17 mouse cellular contexts compared by ENCODE assay signal in the genomic region with DNA sequence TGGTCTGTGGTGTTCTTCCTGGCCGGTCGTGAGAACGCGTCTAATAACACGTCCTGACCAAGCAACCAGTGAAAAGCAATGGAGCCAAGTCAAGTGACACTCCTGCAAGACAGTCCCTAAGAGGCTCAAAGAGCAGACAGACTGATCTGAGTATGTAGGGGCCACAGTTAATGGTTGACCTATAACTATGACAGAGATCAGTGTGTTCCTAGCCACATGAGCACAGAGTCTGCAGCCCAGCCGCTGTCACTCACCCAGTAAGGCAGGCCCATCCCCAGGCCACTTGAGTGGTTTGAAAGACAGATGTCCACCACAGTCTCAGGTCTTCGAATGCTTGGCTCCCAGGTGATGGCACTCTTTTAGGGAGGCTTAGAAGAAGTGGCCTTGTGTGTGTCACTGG.
DNase-seq lines count a peak whose midpoint lies in the region; ATAC-seq and TF ChIP-seq lines count a peak whose summit lies in the region.
"Had no signal": no experiment of that assay in that cellular context is flagged by ENCODE, and none has a peak within 500 bp of the region (broad histone marks: within the 10 kb centered on the region; RNA-seq: fewer than 3 reads in every experiment).

No protein-coding gene starts in this region.

- H3K36me3 ChIP-seq in kidney, adult 2 months (ENCODE audit: control insufficient read depth, insufficient read depth, low read length), result no peaks in the 10 kb centered on the region
- 0 out of 2 replicates have a peak, but pooled peaks cover 2% of the 10 kb centered on the region for H3K36me3 ChIP-seq in liver, embryonic 13.5 days
- no peaks in the 10 kb centered on the region for H3K36me3 ChIP-seq in liver, embryonic 11.5 days (ENCODE audit: control insufficient read depth, insufficient read depth, low read length)
- H3K36me3 ChIP-seq: forebrain, embryonic 12.5 days had no signal

- H3K4me2 ChIP-seq in liver, embryonic 13.5 days, result no peak overlapping the region
- H3K4me2 ChIP-seq in liver, embryonic 11.5 days, result no peak overlapping the region
- H3K4me2 ChIP-seq: embryonic facial prominence, embryonic 13.5 days; forebrain, embryonic 12.5 days; heart, embryonic 12.5 days had no signal

- TF ChIP-seq CTCF in kidney, adult 2 months (conservative IDR thresholded peaks at IDR 0.05; ENCODE audit: insufficient read depth, insufficient read length, low read depth, low read length), result no peak

- WGBS in kidney, adult 2 months, result 82% methylated on average over 7 of the region's 7 CpGs
- WGBS in liver, embryonic 13.5 days (ENCODE audit: insufficient replicate concordance), result 95% methylated on average over 7 of the region's 7 CpGs
- 90% methylated on average over 7 of the region's 7 CpGs for WGBS in liver, embryonic 11.5 days

- peak; percentile 60 for DNase-seq in kidney, adult 2 months
- no peak for DNase-seq in kidney, postnatal 4 days
- no peak for DNase-seq in liver, embryonic 13.5 days
- DNase-seq in liver, embryonic 11.5 days (ENCODE audit: low spot score), result no peak
- peak; percentile 37 to 51 for DNase-seq in kidney, postnatal 36 days
- DNase-seq in layer of hippocampus, postnatal 10 days (ENCODE audit: low spot score in 2 of 2), result no peak
- DNase-seq: adrenal gland, adult 2 months; adrenal gland, postnatal 25 days; cerebellum, adult 18-20 months; cerebellum, adult 9-11 months; cerebellum, postnatal 36 days; gastrocnemius, postnatal 14 days had no signal

- no peak overlapping the region for H3K9ac ChIP-seq in liver, embryonic 13.5 days
- no peak overlapping the region for H3K9ac ChIP-seq in liver, embryonic 11.5 days (ENCODE audit: low read depth, low read length)
- H3K9ac ChIP-seq: embryonic facial prominence, embryonic 13.5 days; forebrain, embryonic 12.5 days; heart, embryonic 12.5 days had no signal

- H3K27ac ChIP-seq in kidney, adult 2 months (ENCODE audit: insufficient read depth, low read depth, low read length), result no peak overlapping the region
- H3K27ac ChIP-seq in liver, embryonic 13.5 days, result peak overlapping the region; percentile 92; the same call in 1 of the 2 replicates
- H3K27ac ChIP-seq in liver, embryonic 11.5 days (ENCODE audit: low read depth, low read length), result no peak overlapping the region
- H3K27ac ChIP-seq: embryonic facial prominence, embryonic 13.5 days; forebrain, embryonic 12.5 days; hindbrain, embryonic 10.5 days had no signal

- H3K27me3 ChIP-seq in kidney, adult 2 months (replicated peaks; ENCODE audit: control insufficient read depth, insufficient read depth, low read length), result no peaks in the 10 kb centered on the region
- no peaks in the 10 kb centered on the region for H3K27me3 ChIP-seq in liver, embryonic 13.5 days
- H3K27me3 ChIP-seq in liver, embryonic 11.5 days (replicated peaks; ENCODE audit: control insufficient read depth, insufficient read depth, low read length), result no peaks in the 10 kb centered on the region
- H3K27me3 ChIP-seq: embryonic facial prominence, embryonic 13.5 days; forebrain, embryonic 12.5 days had no signal

- TF ChIP-seq POLR2A in kidney, adult 2 months (IDR thresholded peaks at IDR 0.05; ENCODE audit: low read depth, low read length), result no peak

- H3K9me3 ChIP-seq in liver, embryonic 13.5 days (replicated peaks), result peaks cover 6% of the 10 kb centered on the region
- H3K9me3 ChIP-seq in liver, embryonic 11.5 days (ENCODE audit: control insufficient read depth, low read length), result peaks cover 6% of the 10 kb centered on the region
- H3K9me3 ChIP-seq: forebrain, embryonic 12.5 days had no signal

- H3K4me3 ChIP-seq in kidney, adult 2 months (ENCODE audit: insufficient read depth, low read depth, low read length), result no peak overlapping the region
- no peak overlapping the region for H3K4me3 ChIP-seq in liver, embryonic 13.5 days (replicated peaks)
- no peak overlapping the region for H3K4me3 ChIP-seq in liver, embryonic 11.5 days (ENCODE audit: low read depth, low read length)
- H3K4me3 ChIP-seq: embryonic facial prominence, embryonic 13.5 days; forebrain, embryonic 12.5 days; heart, embryonic 12.5 days; hindbrain, embryonic 10.5 days had no signal

- ATAC-seq in liver, embryonic 13.5 days (ENCODE audit: low read depth), result no peak
- ATAC-seq in liver, embryonic 11.5 days (replicated peaks; ENCODE audit: low FRiP score), result no peak
- ATAC-seq: forebrain, embryonic 16.5 days had no signal

- no peaks in the 10 kb centered on the region for H3K4me1 ChIP-seq in kidney, adult 2 months (ENCODE audit: control insufficient read depth, insufficient read depth, low read length)
- H3K4me1 ChIP-seq in liver, embryonic 13.5 days (replicated peaks), result peaks cover 47% of the 10 kb centered on the region
- H3K4me1 ChIP-seq in liver, embryonic 11.5 days (replicated peaks; ENCODE audit: control insufficient read depth, insufficient read depth, low read length), result peaks cover 17% of the 10 kb centered on the region
- H3K4me1 ChIP-seq: forebrain, embryonic 12.5 days had no signal

Comparison
In these comparisons a context has a peak if more than half of its experiments do, and no peak if none do; other contexts are left out.
1. DNase-seq: peak in kidney, adult 2 months (single experiment) and kidney, postnatal 36 days (2 of 2); none in kidney, postnatal 4 days (0 of 2), liver, embryonic 13.5 days (single experiment), liver, embryonic 11.5 days (single experiment) and layer of hippocampus, postnatal 10 days (0 of 2).